Mouse (Mus musculus) CH12.LX (cell line): Measurements from ENCODE around the gene Serf1. TPM values are rescaled to one million over a fixed set of nuclear protein-coding genes. Genes with fewer than 3 reads are reported as not detected.
"Not testable (repeated sequence)": the region's sequence is repeated elsewhere in the genome, so short reads cannot be mapped to it uniquely, and the experiment has no call there.

Experiments
- DNase-seq: peaks from one replicate; pipeline ENCODE4 v3.0.0-alpha.2; 2013; ENCODE audit errors: extremely low read depth
- H3K27ac ChIP-seq: 2 replicates; pipeline ENCODE4 v1.5.1; 2012; ENCODE audit warnings: low read depth, mild to moderate bottlenecking, control low read depth, moderate library complexity; ENCODE audit not compliant: insufficient read depth
- H3K27me3 ChIP-seq: replicated peaks from 2 replicates; pipeline ENCODE3; 2012; ENCODE audit warnings: inconsistent platforms
- H3K36me3 ChIP-seq, 2 experiments: replicated peaks in 1 of 2; 2 replicates each; pipeline versions ENCODE3 to v1.6.1; 2012; ENCODE audit warnings: inconsistent platforms in 1 of 2, low read length in 1 of 2, mild to moderate bottlenecking in 1 of 2, mixed read lengths in 1 of 2, moderate library complexity in 1 of 2; ENCODE audit not compliant: control insufficient read depth in 1 of 2, insufficient read depth in 1 of 2
- H3K4me1 ChIP-seq, 2 experiments: 2 replicates each; pipeline ENCODE4 v1.6.1; 2012; ENCODE audit warnings: inconsistent platforms in 1 of 2, moderate library complexity in 1 of 2; ENCODE audit not compliant: insufficient read depth in 2 of 2, control insufficient read depth in 1 of 2
- H3K4me2 ChIP-seq: 2 replicates; pipeline ENCODE4 v1.6.1; 2012; ENCODE audit warnings: low read depth, mild to moderate bottlenecking, control low read depth; ENCODE audit not compliant: poor library complexity, insufficient read depth, severe bottlenecking
- H3K4me3 ChIP-seq, 3 experiments: fragments of 150-350 bp in 1 of 3; sonication (generic) in 1 of 3; replicated peaks in 1 of 3; 2 replicates each; pipeline versions ENCODE3 to v1.5.1; 2011 to 2012; ENCODE audit warnings: low read depth in 2 of 3, low read length in 2 of 3, mild to moderate bottlenecking in 2 of 3, moderate library complexity in 2 of 3, control low read depth in 1 of 3, improper control_type of control experiment in 1 of 3, inconsistent platforms in 1 of 3, mixed read lengths in 1 of 3; ENCODE audit not compliant: poor library complexity in 1 of 3
- H3K79me2 ChIP-seq: replicated peaks from 2 replicates; pipeline ENCODE4 v1.6.1; 2012; ENCODE audit warnings: mild to moderate bottlenecking, moderate library complexity; ENCODE audit not compliant: control insufficient read depth, poor library complexity, insufficient read depth, severe bottlenecking; ENCODE audit errors: extremely low read depth
- H3K9ac ChIP-seq: 2 replicates; pipeline ENCODE4 v1.6.1; 2012; ENCODE audit warnings: low read depth, mild to moderate bottlenecking, control low read depth, moderate library complexity; ENCODE audit not compliant: insufficient read depth
- H3K9me3 ChIP-seq: replicated peaks from 2 replicates; pipeline ENCODE3; 2012; ENCODE audit warnings: low read length, inconsistent platforms, mixed read lengths
- ELF1 ChIP-seq: IDR thresholded peaks from 2 replicates; pipeline ENCODE4 v1.6.1; 2014; ENCODE audit warnings: low read depth, mild to moderate bottlenecking, inconsistent platforms, low read length, improper control_type of control experiment
- EP300 ChIP-seq: IDR thresholded peaks from 2 replicates; pipeline ENCODE4 v1.6.1; 2011; ENCODE audit warnings: low read length, improper control_type of control experiment
- ETS1 ChIP-seq: conservative IDR thresholded peaks from 2 replicates; pipeline ENCODE4 v1.6.1; 2012; ENCODE audit warnings: low read depth, mild to moderate bottlenecking, inconsistent platforms, low read length, improper control_type of control experiment, moderate library complexity
- IRF4 ChIP-seq: IDR thresholded peaks from 2 replicates; pipeline ENCODE4 v1.6.1; 2014; ENCODE audit warnings: low read depth, mild to moderate bottlenecking, inconsistent platforms, low read length, improper control_type of control experiment
- MEF2A ChIP-seq: IDR thresholded peaks from 2 replicates; pipeline ENCODE4 v1.6.1; 2014; ENCODE audit warnings: low read depth, mild to moderate bottlenecking, inconsistent platforms, low read length, improper control_type of control experiment, borderline replicate concordance
- NRF1 ChIP-seq: IDR thresholded peaks from 2 replicates; pipeline ENCODE4 v1.6.1; 2014; ENCODE audit warnings: low read depth, mild to moderate bottlenecking, inconsistent platforms, low read length, improper control_type of control experiment, moderate library complexity
- SMC3 ChIP-seq: IDR thresholded peaks from 2 replicates; pipeline ENCODE4 v1.6.1; 2011; ENCODE audit warnings: low read depth, low read length, improper control_type of control experiment
- dilution Hi-C: fragments of 300-500 bp; cut with MboI; formaldehyde crosslinking; loops from 2 replicates; pipeline ENCODE4 v1.14.3; 2020; ENCODE audit warnings: low sequenced_read_pairs; ENCODE audit not compliant: extremely low pct_unique_long_range_greater_than_20kb, extremely low pct_ligation_motif_present
- in situ Hi-C: fragments of 300-500 bp; cut with MboI; formaldehyde crosslinking; loops from 3 replicates; pipeline ENCODE4 v1.14.3; 2019; ENCODE audit warnings: low sequenced_read_pairs, low pct_ligation_motif_present, low pct_unique_long_range_greater_than_20kb, mixed read lengths
- polyA plus RNA-seq: library from polyadenylated mRNA; unstranded; fragments of >175 nt; gene quantifications from 2 replicates; pipeline ENCODE4 v1.2.1, GENCODE M21; 2012; ENCODE audit warnings: low read depth; ENCODE audit not compliant: insufficient read length
- total RNA-seq, 2 experiments: library from RNA; depleted of rRNA; stranded (reverse); fragments of 300-350 nt in 1 of 2; fragments of >200 nt in 1 of 2; gene quantifications; 2 replicates each; pipeline ENCODE4 v1.2.3; 2012 to 2014

Gene Serf1
- total and polyA plus RNA-seq, 3 experiments = 10.9 to 16.7 (median 12.5) TPM

DNA sequence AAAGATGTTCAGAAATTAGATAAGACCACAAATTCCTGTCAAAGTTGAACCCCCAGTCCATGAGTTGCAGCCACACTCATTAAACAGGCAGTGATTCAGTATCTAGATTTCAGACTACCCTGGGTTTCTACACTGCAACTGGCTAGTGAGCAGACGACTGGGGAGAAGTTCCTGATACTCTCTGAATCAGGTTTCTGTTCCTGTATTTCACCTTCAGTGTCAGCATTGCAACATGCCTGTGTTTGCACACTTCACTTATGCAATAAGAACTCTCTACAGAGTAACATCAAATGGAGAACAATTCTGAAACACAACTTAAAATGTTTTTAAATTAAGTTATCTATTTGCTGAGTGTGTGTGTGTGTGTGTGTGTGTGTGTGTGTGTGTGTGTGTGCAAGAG lies 44.8 kb downstream of the Serf1 start:
- H3K4me2 ChIP-seq = no peak overlapping the region
- dilution Hi-C loops (no loop called here), in situ Hi-C loops (no loop called here)
- TF ChIP-seq ELF1 = peak; percentile 33; the same call in 1 of the 2 replicates
- peak; percentile 73 for TF ChIP-seq EP300
- TF ChIP-seq ETS1 = no peak
- peak; percentile 86 for TF ChIP-seq IRF4
- no peak for TF ChIP-seq NRF1
- TF ChIP-seq SMC3 = no peak
- H3K9me3 ChIP-seq = no peaks in the 10 kb centered on the region
- H3K4me1 ChIP-seq = peaks cover 6 to 14% of the 10 kb centered on the region in 2 experiments; a peak in 2 of 4 replicates
- no peaks in the 10 kb centered on the region for H3K79me2 ChIP-seq
- H3K4me3 ChIP-seq = no peak overlapping the region
- H3K36me3 ChIP-seq = peaks cover 16 to 67% of the 10 kb centered on the region in 2 experiments
- H3K27me3 ChIP-seq = no peaks in the 10 kb centered on the region
- H3K9ac ChIP-seq = peak overlapping the region; percentile 51; the same call in 1 of the 2 replicates
- H3K27ac ChIP-seq = no peak overlapping the region; the same call in 1 of the 2 replicates
- peak; percentile 57 for DNase-seq

DNA sequence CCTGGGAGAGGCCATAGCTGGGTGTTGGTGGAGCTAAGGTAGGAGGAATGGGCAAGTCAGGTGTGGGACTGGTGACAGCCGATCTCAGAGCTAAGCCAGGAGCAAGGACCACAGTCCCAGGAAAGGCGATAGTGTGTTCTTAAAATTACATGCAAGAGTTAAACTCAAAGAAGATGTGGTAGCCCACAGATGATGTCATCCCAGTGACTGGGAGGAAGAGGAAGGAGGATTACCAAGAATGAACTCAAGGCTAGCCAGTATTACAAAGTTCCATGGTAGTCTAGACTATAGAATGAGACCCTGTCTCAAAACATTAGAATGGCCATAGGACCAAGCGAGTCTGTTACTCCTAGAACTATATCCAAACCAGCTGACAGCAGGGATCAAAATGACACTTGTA lies 48.8 kb downstream of the Serf1 start:
- TF ChIP-seq MEF2A = no peak
- DNase-seq = no peak
- Histone ChIP-seq H3K9ac (no peak overlapping the region), H3K4me3 (no peak overlapping the region), H3K9me3 (no peaks in the 10 kb centered on the region), H3K79me2 (no peaks in the 10 kb centered on the region), H3K4me2 (no peak overlapping the region), H3K4me1 (peaks cover 6 to 14% of the 10 kb centered on the region in 2 experiments; a peak in 2 of 4 replicates), H3K27ac (no peak overlapping the region), H3K36me3 (peaks cover 5 to 51% of the 10 kb centered on the region in 2 experiments), H3K27me3 (no peaks in the 10 kb centered on the region)
- in situ Hi-C loops = no loop called here
- dilution Hi-C loops = no loop called here

GRCm38 (mm10) chr13:100161171-100161870 lies 53.5 kb downstream of the Serf1 start:
- DNase-seq, H3K27me3 ChIP-seq, H3K79me2 ChIP-seq, H3K27ac ChIP-seq, dilution Hi-C loops, H3K9me3 ChIP-seq, H3K9ac ChIP-seq, H3K4me2 ChIP-seq, H3K4me3 ChIP-seq, in situ Hi-C loops, H3K4me1 ChIP-seq: not testable (repeated sequence)
- peaks cover 22 to 59% of the 10 kb centered on the region in 2 experiments for H3K36me3 ChIP-seq

GRCm38 (mm10) chr13:100162467-100162866 lies 54.7 kb downstream of the Serf1 start:
- in situ Hi-C loops = not testable (repeated sequence)

More at GRCm38 (mm10) chr13:100162467-100162866, 54.7 kb downstream of the Serf1 start:
- H3K9me3 ChIP-seq, H3K4me1 ChIP-seq, H3K4me3 ChIP-seq, H3K9ac ChIP-seq, H3K27me3 ChIP-seq, dilution Hi-C loops, DNase-seq, H3K27ac ChIP-seq, H3K4me2 ChIP-seq, H3K79me2 ChIP-seq: not testable (repeated sequence)
- H3K36me3 ChIP-seq = peaks cover 26 to 58% of the 10 kb centered on the region in 2 experiments
